Mouse (Mus musculus): ENCODE measurements around the gene Nectin2. TPM values are rescaled to one million over a fixed set of nuclear protein-coding genes. Genes with fewer than 3 reads are reported as not detected.

Nectin2 gene
- polyA plus RNA-seq, 1 experiment, result 27.1 TPM

GRCm38 (mm10) chr7:19697949-19698906, 52.1 kb downstream of the Nectin2 start:
- H3K4me3 ChIP-seq, result no peak overlapping the region
- peak overlapping the region; percentile 12 for H3K4me2 ChIP-seq (ENCODE audit: low read depth)
- no peak for TF ChIP-seq E2F4 (IDR thresholded peaks at IDR 0.05; ENCODE audit: insufficient read depth)
- TF ChIP-seq TCF12 (IDR thresholded peaks at IDR 0.05; ENCODE audit: insufficient read depth, poor library complexity, severe bottlenecking), result no peak
- TF ChIP-seq CEBPB (IDR thresholded peaks at IDR 0.05; ENCODE audit: insufficient read depth, poor library complexity, severe bottlenecking), result no peak
- no peak for TF ChIP-seq MYOD1 (IDR thresholded peaks at IDR 0.05; ENCODE audit: control insufficient read depth in 1 of 3, insufficient read length in 2 of 3, low read depth in 2 of 3)
- no peak for TF ChIP-seq TCF3 (IDR thresholded peaks at IDR 0.05; ENCODE audit: insufficient read length, low read depth)
- no peak for TF ChIP-seq REST (IDR thresholded peaks at IDR 0.05; ENCODE audit: insufficient read depth, insufficient read length)
- no peak for TF ChIP-seq USF1 (IDR thresholded peaks at IDR 0.05; ENCODE audit: low read depth)
- TF ChIP-seq POLR2AphosphoS2 (IDR thresholded peaks at IDR 0.05; ENCODE audit: insufficient read length, low read depth), result peak; percentile 17
- no peak for TF ChIP-seq MYOG (IDR thresholded peaks at IDR 0.05; ENCODE audit: control insufficient read depth in 1 of 3, insufficient read depth in 1 of 3, insufficient read length in 2 of 3, low read depth in 2 of 3)
- no peaks in the 10 kb centered on the region for H3K36me3 ChIP-seq (ENCODE audit: control insufficient read depth, insufficient read depth)
- H3ac ChIP-seq (ENCODE audit: control insufficient read depth, insufficient read length), result no peak overlapping the region
- no peaks in the 10 kb centered on the region for H3K79me2 ChIP-seq (ENCODE audit: control insufficient read depth, insufficient read depth)
- no peaks in the 10 kb centered on the region for H3K27me3 ChIP-seq (ENCODE audit: control insufficient read depth, insufficient read depth, insufficient read length)

DNA sequence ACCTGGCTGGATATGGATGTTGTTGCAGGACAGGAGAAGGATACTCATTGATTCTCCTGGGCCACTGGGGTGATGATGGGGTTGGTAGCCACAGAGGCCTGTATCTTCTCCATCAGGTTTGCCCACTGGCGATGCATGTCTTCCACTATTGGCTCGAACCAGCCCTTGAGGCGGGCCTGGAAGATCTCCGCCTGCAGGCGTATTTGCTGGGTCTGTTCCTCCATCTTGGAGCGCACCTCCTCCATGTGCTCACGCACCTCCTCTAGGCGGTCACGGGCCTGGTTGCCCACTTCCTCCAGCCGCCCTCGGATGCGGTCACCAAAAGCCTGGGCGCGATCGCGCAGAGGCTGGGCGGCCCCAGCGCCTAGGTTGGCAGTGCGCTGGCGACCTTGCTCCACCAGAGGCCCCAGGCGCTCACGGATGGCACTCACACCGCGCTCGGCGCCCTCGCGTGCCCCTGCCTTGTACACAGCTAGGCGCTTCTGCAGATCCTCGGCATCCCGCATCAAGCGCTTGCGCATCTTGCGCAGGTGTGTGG, 53.9 kb downstream of the Nectin2 start:
- Histone ChIP-seq H3K79me2 (ENCODE audit: control insufficient read depth, insufficient read depth) (no peaks in the 10 kb centered on the region), H3K36me3 (ENCODE audit: control insufficient read depth, insufficient read depth) (no peaks in the 10 kb centered on the region), H3K4me3 (no peak overlapping the region), H3K4me2 (ENCODE audit: low read depth) (no peak overlapping the region), H3ac (ENCODE audit: control insufficient read depth, insufficient read length) (no peak overlapping the region), H3K27me3 (ENCODE audit: control insufficient read depth, insufficient read depth, insufficient read length) (no peaks in the 10 kb centered on the region)
- TF ChIP-seq MAX (IDR thresholded peaks at IDR 0.05; ENCODE audit: low read depth), result no peak
- TF ChIP-seq REST (IDR thresholded peaks at IDR 0.05; ENCODE audit: insufficient read depth, insufficient read length), result no peak
- TF ChIP-seq USF1 (IDR thresholded peaks at IDR 0.05; ENCODE audit: low read depth), result no peak
- TF ChIP-seq MYOD1 (IDR thresholded peaks at IDR 0.05; ENCODE audit: control insufficient read depth in 1 of 3, insufficient read length in 2 of 3, low read depth in 2 of 3), result no peak
- no peak for TF ChIP-seq TCF12 (IDR thresholded peaks at IDR 0.05; ENCODE audit: insufficient read depth, poor library complexity, severe bottlenecking)
- TF ChIP-seq CEBPB (IDR thresholded peaks at IDR 0.05; ENCODE audit: insufficient read depth, poor library complexity, severe bottlenecking), result no peak
- no peak for TF ChIP-seq POLR2AphosphoS2 (IDR thresholded peaks at IDR 0.05; ENCODE audit: insufficient read length, low read depth)
- no peak for TF ChIP-seq POLR2A (IDR thresholded peaks at IDR 0.05; ENCODE audit: insufficient read length, low read depth)
- no peak for TF ChIP-seq SRF (IDR thresholded peaks at IDR 0.05; ENCODE audit: control insufficient read depth, insufficient read length, low read depth)
- TF ChIP-seq MYOG (IDR thresholded peaks at IDR 0.05; ENCODE audit: control insufficient read depth in 1 of 3, insufficient read depth in 1 of 3, insufficient read length in 2 of 3, low read depth in 2 of 3), result no peak
- no peak for TF ChIP-seq E2F4 (IDR thresholded peaks at IDR 0.05; ENCODE audit: insufficient read depth)
- TF ChIP-seq TCF3 (IDR thresholded peaks at IDR 0.05; ENCODE audit: insufficient read length, low read depth), result no peak

DNA sequence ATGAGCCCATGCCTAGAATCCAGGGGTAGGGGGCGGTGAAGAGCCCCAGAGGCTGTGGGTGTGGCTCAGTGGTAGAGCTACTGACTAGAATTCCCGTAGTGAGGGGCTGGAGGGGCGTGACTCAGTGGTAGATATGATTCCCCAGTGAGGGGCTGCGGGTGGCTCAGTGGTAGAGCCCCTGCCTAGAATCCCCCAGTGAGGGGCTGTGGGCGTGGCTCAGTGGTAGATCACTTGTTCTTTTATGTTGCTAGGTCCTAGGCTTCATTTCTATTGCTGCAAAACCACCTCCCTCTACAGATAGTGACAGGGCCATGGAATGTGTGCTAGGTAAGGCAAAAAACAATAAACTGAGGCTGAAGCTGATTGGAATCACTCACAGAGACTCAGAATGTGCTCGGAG, 54.4 kb downstream of the Nectin2 start:
- no peak overlapping the region for H3K4me2 ChIP-seq (ENCODE audit: low read depth)
- H3K27me3 ChIP-seq (ENCODE audit: control insufficient read depth, insufficient read depth, insufficient read length), result no peaks in the 10 kb centered on the region
- TF ChIP-seq POLR2AphosphoS2 (IDR thresholded peaks at IDR 0.05; ENCODE audit: insufficient read length, low read depth) (no peak), SRF (IDR thresholded peaks at IDR 0.05; ENCODE audit: control insufficient read depth, insufficient read length, low read depth) (no peak), REST (IDR thresholded peaks at IDR 0.05; ENCODE audit: insufficient read depth, insufficient read length) (no peak), POLR2A (IDR thresholded peaks at IDR 0.05; ENCODE audit: insufficient read length, low read depth) (no peak), MYOG (IDR thresholded peaks at IDR 0.05; ENCODE audit: control insufficient read depth in 1 of 3, insufficient read depth in 1 of 3, insufficient read length in 2 of 3, low read depth in 2 of 3) (no peak), TCF12 (IDR thresholded peaks at IDR 0.05; ENCODE audit: insufficient read depth, poor library complexity, severe bottlenecking) (no peak), MYOD1 (IDR thresholded peaks at IDR 0.05; ENCODE audit: control insufficient read depth in 1 of 3, insufficient read length in 2 of 3, low read depth in 2 of 3) (no peak), TCF3 (IDR thresholded peaks at IDR 0.05; ENCODE audit: insufficient read length, low read depth) (no peak), CEBPB (IDR thresholded peaks at IDR 0.05; ENCODE audit: insufficient read depth, poor library complexity, severe bottlenecking) (no peak), E2F4 (IDR thresholded peaks at IDR 0.05; ENCODE audit: insufficient read depth) (no peak), MAX (IDR thresholded peaks at IDR 0.05; ENCODE audit: low read depth) (no peak)
- H3ac ChIP-seq (ENCODE audit: control insufficient read depth, insufficient read length), result no peak overlapping the region
- no peaks in the 10 kb centered on the region for H3K36me3 ChIP-seq (ENCODE audit: control insufficient read depth, insufficient read depth)
- no peaks in the 10 kb centered on the region for H3K79me2 ChIP-seq (ENCODE audit: control insufficient read depth, insufficient read depth)
- H3K4me3 ChIP-seq, result no peak overlapping the region

DNA sequence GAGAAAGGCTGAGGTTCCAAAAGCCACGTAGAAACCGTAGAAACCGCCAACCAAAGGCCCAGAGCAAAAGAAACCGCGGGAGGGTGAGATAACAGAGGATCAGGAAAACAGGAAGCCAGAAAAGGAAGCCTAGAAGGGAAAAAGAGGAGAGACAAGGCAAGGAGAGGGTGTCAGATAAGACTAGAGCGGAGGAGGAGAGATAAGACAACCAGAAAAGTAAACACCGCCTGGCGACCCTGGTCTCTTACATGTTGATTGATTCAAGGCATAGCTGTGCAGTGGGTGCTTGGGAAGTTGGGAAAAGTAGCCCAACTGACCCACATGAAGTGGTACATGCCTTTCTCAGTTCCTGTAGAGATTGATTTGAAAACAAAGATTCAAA, 55.1 kb downstream of the Nectin2 start:
- TF ChIP-seq SRF (IDR thresholded peaks at IDR 0.05; ENCODE audit: control insufficient read depth, insufficient read length, low read depth), result no peak
- TF ChIP-seq REST (IDR thresholded peaks at IDR 0.05; ENCODE audit: insufficient read depth, insufficient read length), result no peak
- no peak for TF ChIP-seq MAX (IDR thresholded peaks at IDR 0.05; ENCODE audit: low read depth)
- no peak for TF ChIP-seq TCF3 (IDR thresholded peaks at IDR 0.05; ENCODE audit: insufficient read length, low read depth)
- TF ChIP-seq POLR2A (IDR thresholded peaks at IDR 0.05; ENCODE audit: insufficient read length, low read depth), result no peak
- TF ChIP-seq USF1 (IDR thresholded peaks at IDR 0.05; ENCODE audit: low read depth), result no peak
- no peak for TF ChIP-seq E2F4 (IDR thresholded peaks at IDR 0.05; ENCODE audit: insufficient read depth)
- no peak for TF ChIP-seq TCF12 (IDR thresholded peaks at IDR 0.05; ENCODE audit: insufficient read depth, poor library complexity, severe bottlenecking)
- Histone ChIP-seq H3ac (ENCODE audit: control insufficient read depth, insufficient read length) (no peak overlapping the region), H3K27me3 (ENCODE audit: control insufficient read depth, insufficient read depth, insufficient read length) (no peaks in the 10 kb centered on the region), H3K4me2 (ENCODE audit: low read depth) (no peak overlapping the region), H3K79me2 (ENCODE audit: control insufficient read depth, insufficient read depth) (no peaks in the 10 kb centered on the region), H3K36me3 (ENCODE audit: control insufficient read depth, insufficient read depth) (no peaks in the 10 kb centered on the region), H3K4me3 (no peak overlapping the region)
